Mouse (Mus musculus) neural tube, embryonic 11.5 days (tissue): ENCODE results near the gene Gpatch3. TPM values are rescaled to one million over a fixed set of nuclear protein-coding genes. Genes with fewer than 3 reads are reported as not detected.

Experiments
- ATAC-seq: fragments of 200-750 bp; cut with Nextera tagmentation; 2 replicates; pipeline ENCODE4 v1.8.0; 2017; ENCODE audit warnings: moderate number of reproducible peaks, mild to moderate bottlenecking, moderate TSS enrichment, moderate library complexity; ENCODE audit not compliant: insufficient read depth, low FRiP score, low TSS enrichment
- DNase-seq: peaks from one replicate; pipeline ENCODE4 v3.0.0-alpha.2; 2015; ENCODE audit warnings: low spot score
- H3K27ac ChIP-seq: fragments of 300-500 bp; sonication (generic); 2 replicates; pipeline ENCODE4 v1.5.1; 2014; ENCODE audit warnings: low read depth, mild to moderate bottlenecking, low read length
- H3K27me3 ChIP-seq: fragments of 300-500 bp; sonication (generic); 2 replicates; pipeline ENCODE4 v1.6.1; 2014; ENCODE audit warnings: mild to moderate bottlenecking, low read length, mixed read lengths; ENCODE audit not compliant: control insufficient read depth, insufficient read depth
- H3K36me3 ChIP-seq: fragments of 300-500 bp; sonication (generic); 2 replicates; pipeline ENCODE4 v1.6.1; 2014; ENCODE audit warnings: mild to moderate bottlenecking, low read length, moderate library complexity, mixed read lengths; ENCODE audit not compliant: control insufficient read depth, insufficient read depth
- H3K4me1 ChIP-seq: fragments of 300-500 bp; sonication (generic); 2 replicates; pipeline ENCODE4 v1.6.1; 2014; ENCODE audit warnings: low read length, mixed read lengths; ENCODE audit not compliant: control insufficient read depth, insufficient read depth
- H3K4me2 ChIP-seq: fragments of 300-500 bp; sonication (generic); 2 replicates; pipeline ENCODE4 v1.6.1; 2014; ENCODE audit warnings: low read depth, mild to moderate bottlenecking, moderate library complexity
- H3K4me3 ChIP-seq: fragments of 300-500 bp; sonication (generic); 2 replicates; pipeline ENCODE4 v1.5.1; 2014; ENCODE audit warnings: low read depth, low read length
- H3K9ac ChIP-seq: fragments of 300-500 bp; sonication (generic); 2 replicates; pipeline ENCODE4 v1.6.1; 2014; ENCODE audit warnings: mild to moderate bottlenecking, low read length
- H3K9me3 ChIP-seq: fragments of 300-500 bp; sonication (generic); 2 replicates; pipeline ENCODE4 v1.6.1; 2016; ENCODE audit warnings: low read length; ENCODE audit not compliant: control insufficient read depth
- WGBS: fragments of 180-500 bp; shearing (Covaris S2); extraction: QIAGEN DNeasy Blood & Tissue Kit; methylation state at CpG from one replicate; pipeline ENCODE4 v1.1.7; 2014; 5-methylcytosine and 5-hydroxymethylcytosine counted together
- polyA plus RNA-seq: library from polyadenylated mRNA; unstranded; fragments of >200 nt; fragmentation: Nextera tagmentation; extraction: Ambion mirVana; gene quantifications from 2 replicates; pipeline ENCODE4 v1.2.1, GENCODE M21; 2014

The Gpatch3 gene
- polyA plus RNA-seq, 1 experiment from 2014 or later: 8.5 TPM

DNA sequence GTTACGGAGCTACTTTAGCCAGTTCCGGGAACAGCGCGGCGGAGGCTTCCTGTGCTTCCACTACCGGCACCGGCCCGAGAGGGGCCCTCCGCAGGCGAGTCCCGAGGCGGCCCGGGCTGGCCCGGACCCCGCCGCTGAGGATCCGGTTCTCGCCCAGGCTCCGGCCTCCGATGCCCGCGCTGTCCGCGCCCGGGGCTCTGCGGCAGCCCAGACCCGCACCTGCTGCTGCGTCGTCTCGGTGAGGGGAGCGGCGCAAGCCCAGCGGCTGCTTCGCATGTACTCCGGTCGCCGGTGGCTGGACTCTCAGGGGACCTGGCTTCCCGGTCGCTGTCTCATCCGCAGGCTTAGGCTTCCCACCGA, 278 bp downstream of the Gpatch3 start:
- H3K9ac ChIP-seq: peak overlapping the region; percentile 68
- ATAC-seq (no peak; the same call in 1 of the 2 replicates), DNase-seq (no peak)
- no peak overlapping the region for H3K27ac ChIP-seq
- 1% methylated on average over 34 of the region's 41 CpGs for WGBS
- H3K4me3 ChIP-seq: peak overlapping the region; percentile 68
- peaks cover under 1% of the 10 kb centered on the region; the same call in 1 of the 2 replicates for H3K36me3 ChIP-seq
- H3K4me2 ChIP-seq: peak overlapping the region; percentile 77
- H3K4me1 ChIP-seq: peaks cover 9% of the 10 kb centered on the region
- H3K9me3 ChIP-seq: no peaks in the 10 kb centered on the region
- no peaks in the 10 kb centered on the region for H3K27me3 ChIP-seq

DNA sequence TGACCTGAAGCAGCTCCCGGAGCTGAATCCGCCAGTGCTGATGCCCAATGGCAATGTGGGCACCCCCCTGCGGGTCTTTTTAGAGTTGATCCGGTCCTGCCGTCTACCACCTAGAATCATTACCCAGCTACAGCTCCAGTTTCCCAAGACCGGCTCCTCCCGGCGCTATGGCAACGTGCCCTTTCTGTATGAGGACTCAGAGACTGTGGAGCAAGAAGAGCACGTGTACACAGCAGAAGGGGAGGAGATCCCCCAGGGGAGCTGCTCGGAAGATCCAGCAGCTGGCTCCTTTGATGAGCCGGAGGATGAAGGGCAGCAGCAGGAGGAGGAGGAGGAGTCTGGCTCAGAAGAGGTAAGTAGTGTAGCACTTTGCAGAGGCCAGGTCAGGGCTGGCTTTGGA, 3.4 kb downstream of the Gpatch3 start:
- Histone ChIP-seq H3K9me3 (no peaks in the 10 kb centered on the region), H3K36me3 (peaks cover 6% of the 10 kb centered on the region; the same call in 1 of the 2 replicates), H3K4me1 (peaks cover 9% of the 10 kb centered on the region), H3K4me2 (no peak overlapping the region), H3K27ac (no peak overlapping the region), H3K9ac (no peak overlapping the region), H3K4me3 (no peak overlapping the region), H3K27me3 (no peaks in the 10 kb centered on the region)
- no peak for DNase-seq
- no peak for ATAC-seq
- 72% methylated on average over 12 of the region's 12 CpGs for WGBS

DNA sequence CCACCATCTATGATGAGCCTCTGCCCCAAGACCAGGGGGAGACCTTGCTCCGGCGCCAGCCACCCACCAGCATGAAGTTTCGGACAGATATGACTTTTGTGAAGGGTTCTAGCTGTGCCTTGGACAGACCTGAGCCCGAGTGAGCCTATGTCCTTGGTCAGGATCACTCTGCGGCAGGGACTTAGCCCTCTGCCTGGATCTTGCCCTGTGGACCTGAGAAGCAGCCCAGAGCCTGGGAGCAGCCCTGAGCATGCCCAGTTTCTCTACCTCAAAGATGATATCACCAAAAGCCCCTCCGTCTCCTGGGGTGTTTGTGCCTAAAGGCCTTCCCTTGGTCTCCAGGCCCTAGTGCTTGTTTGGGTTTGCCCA, 9.1 kb downstream of the Gpatch3 start:
- Histone ChIP-seq H3K27ac (0 out of 2 replicates have a peak overlapping the region, but pooled peaks have one; percentile 21), H3K9me3 (no peaks in the 10 kb centered on the region), H3K4me2 (peak overlapping the region; percentile 93), H3K9ac (peak overlapping the region; percentile 67), H3K4me1 (peaks cover 6% of the 10 kb centered on the region), H3K36me3 (peaks cover 9% of the 10 kb centered on the region), H3K27me3 (no peaks in the 10 kb centered on the region), H3K4me3 (peak overlapping the region; percentile 83)
- DNase-seq (no peak), ATAC-seq (no peak)
- WGBS: 63% methylated on average over 6 of the region's 6 CpGs

DNA sequence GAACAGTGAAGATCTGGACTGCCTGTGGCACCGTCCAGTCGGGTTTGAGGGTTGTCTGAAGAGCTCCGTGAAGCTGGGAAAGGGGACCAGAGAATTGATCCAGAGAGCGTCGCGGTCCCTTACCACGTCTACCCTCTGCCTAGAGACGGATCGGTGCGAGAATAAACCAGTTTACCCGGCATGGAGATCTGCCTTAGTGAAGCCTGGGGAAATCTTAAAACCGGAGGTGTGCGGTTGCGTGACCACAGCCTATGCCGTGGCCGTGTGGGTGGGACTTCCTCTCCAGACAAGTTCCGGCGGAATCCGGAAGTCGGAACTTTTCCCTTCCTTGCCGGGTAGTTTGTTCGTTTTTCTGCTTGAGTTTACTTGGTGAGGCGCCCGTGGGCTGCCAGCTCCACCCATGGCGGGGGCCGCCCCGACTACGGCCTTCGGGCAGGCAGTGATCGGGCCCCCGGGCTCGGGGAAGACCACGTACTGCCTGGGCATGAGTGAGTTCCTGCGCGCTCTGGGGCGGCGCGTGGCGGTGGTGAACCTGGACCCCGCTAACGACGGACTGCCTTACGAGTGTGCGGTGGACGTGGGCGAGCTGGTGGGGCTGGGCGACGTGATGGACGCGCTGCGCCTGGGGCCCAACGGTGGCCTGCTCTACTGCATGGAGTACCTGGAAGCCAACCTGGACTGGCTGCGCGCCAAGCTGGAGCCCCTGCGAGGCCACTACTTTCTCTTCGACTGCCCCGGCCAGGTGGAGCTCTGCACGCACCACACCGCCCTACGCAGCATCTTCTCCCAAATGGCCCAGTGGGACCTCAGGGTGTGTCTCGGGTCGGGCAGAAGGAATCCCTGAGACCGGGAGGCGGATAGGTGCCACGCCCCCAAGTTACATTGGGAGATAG, 9.8 kb downstream of the Gpatch3 start, which contains the start of gene Gpn2:
Gpn2 (plus strand) TSS at position 304 of the 893 bp plus-strand sequence.
- ATAC-seq: peak; percentile 60; the same call in 1 of the 2 replicates
- 2% methylated on average over 65 of the region's 65 CpGs for WGBS
- H3K4me2 ChIP-seq: peak within 1 kb of the TSS; percentile 93
- H3K27ac ChIP-seq: 0 out of 2 replicates have a peak within 1 kb of the TSS, but pooled peaks have one; percentile 21
- peak within 1 kb of the TSS; percentile 83 for H3K4me3 ChIP-seq
- peaks cover 6% of the 10 kb centered on the region for H3K4me1 ChIP-seq
- peak within 1 kb of the TSS; percentile 67 for H3K9ac ChIP-seq
- no peaks in the 10 kb centered on the region for H3K27me3 ChIP-seq
- peak; percentile 75 for DNase-seq
- H3K36me3 ChIP-seq: peaks cover 9% of the 10 kb centered on the region
- no peaks in the 10 kb centered on the region for H3K9me3 ChIP-seq

DNA sequence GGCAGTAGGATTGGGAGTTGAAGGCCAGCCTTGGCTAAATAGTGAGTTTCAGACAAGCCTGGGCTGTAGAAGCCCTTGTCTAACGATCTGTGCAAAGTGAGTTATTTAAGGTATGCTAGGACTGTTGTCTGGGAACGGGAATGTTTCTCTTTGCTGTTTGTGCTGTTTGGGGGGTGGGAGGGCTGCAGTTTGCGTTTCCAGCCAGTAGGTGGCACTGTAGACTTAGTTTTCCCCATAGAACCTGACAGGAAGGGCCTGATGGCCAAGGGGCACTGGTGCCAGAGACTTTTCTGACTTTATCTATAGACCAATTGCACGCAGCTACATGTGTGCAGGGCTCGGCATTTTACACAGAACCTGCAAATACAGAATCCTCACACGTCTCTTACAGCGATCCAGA, 18.0 kb downstream of the Gpatch3 start:
- H3K9me3 ChIP-seq: no peaks in the 10 kb centered on the region
- H3K36me3 ChIP-seq: peaks cover 8% of the 10 kb centered on the region
- H3K27me3 ChIP-seq: no peaks in the 10 kb centered on the region
- no peak overlapping the region for H3K4me2 ChIP-seq
- DNase-seq (peak; percentile 85), ATAC-seq (no peak)
- WGBS: 34% methylated on average over 7 of the region's 7 CpGs
- H3K27ac ChIP-seq: no peak overlapping the region
- no peak overlapping the region for H3K9ac ChIP-seq
- H3K4me1 ChIP-seq: no peaks in the 10 kb centered on the region
- H3K4me3 ChIP-seq: no peak overlapping the region

DNA sequence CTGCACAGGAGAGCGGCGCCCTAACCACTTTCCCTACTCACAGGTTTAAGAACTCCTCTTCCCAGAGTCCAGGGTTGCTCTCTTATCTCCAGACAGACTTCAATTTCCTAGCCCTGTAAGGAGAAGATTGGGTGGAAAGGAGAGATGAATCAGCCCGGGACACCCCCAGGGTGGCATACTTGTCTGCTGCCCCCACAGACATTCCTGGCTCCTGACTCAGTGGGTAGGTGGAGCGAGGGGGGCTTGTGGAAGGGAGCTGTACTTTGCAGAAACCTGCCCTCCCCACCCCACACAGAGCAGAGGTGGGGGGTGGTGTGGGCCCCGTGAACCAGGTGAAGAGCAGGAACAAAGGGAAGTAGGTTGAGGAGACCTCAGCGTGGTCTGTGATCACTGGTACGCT, 21.0 kb downstream of the Gpatch3 start:
- DNase-seq: no peak
- Histone ChIP-seq H3K4me3 (no peak overlapping the region), H3K27ac (no peak overlapping the region), H3K4me2 (no peak overlapping the region), H3K9me3 (no peaks in the 10 kb centered on the region), H3K36me3 (peaks cover 2% of the 10 kb centered on the region), H3K4me1 (no peaks in the 10 kb centered on the region), H3K27me3 (peaks cover 23% of the 10 kb centered on the region), H3K9ac (no peak overlapping the region)
- WGBS: 75% methylated on average over 7 of the region's 7 CpGs
- no peak for ATAC-seq

DNA sequence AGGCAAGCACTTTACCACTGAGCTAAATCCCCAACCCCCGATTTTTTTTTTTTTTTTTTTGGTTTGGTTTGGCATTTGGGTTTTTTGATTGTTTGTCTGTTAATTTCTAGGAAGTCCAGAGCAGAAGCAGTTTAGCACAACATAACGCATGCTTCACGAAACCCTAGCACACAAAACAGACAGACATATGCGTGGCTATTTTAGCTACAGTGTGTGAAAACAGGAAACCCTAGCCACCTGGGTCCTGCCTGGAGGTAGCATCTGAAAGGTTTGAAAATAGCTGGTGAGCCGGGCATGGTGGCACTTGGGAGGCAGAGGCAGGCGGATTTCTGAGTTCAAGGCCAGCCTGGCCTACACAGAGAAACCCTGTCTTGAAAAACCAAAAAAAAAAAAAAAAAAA, 21.5 kb downstream of the Gpatch3 start:
- Histone ChIP-seq H3K4me3 (no peak overlapping the region), H3K27me3 (peaks cover 24% of the 10 kb centered on the region), H3K4me2 (no peak overlapping the region), H3K9me3 (no peaks in the 10 kb centered on the region), H3K9ac (no peak overlapping the region), H3K4me1 (no peaks in the 10 kb centered on the region), H3K27ac (no peak overlapping the region), H3K36me3 (no peaks in the 10 kb centered on the region)
- 85% methylated on average over 6 of the region's 6 CpGs for WGBS
- DNase-seq: no peak
- no peak for ATAC-seq

DNA sequence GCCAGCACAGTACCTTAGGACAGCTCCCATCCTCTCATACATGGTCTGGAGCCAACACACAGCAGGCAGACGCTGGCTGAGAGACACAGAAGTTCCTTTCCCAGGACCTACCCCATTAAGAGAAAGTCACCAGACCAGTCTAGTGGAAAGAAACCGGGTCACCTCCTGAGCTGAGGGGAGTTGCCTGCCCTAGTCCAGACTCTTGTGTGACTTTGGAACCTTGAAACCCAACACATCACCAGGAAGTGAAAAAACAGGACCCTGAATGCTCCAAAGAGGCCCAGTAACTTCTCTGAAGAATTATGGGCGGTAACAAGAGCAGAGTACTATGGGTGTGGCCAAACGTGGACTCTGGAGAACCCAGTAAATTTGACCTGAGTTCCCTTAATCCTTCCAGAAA, 24.1 kb downstream of the Gpatch3 start:
- Histone ChIP-seq H3K27ac (no peak overlapping the region), H3K4me1 (no peaks in the 10 kb centered on the region), H3K4me3 (no peak overlapping the region), H3K36me3 (no peaks in the 10 kb centered on the region), H3K9ac (no peak overlapping the region), H3K27me3 (peaks cover 40% of the 10 kb centered on the region), H3K4me2 (no peak overlapping the region), H3K9me3 (no peaks in the 10 kb centered on the region)
- WGBS: 51% methylated on average over 4 of the region's 4 CpGs
- DNase-seq (no peak), ATAC-seq (no peak)

DNA sequence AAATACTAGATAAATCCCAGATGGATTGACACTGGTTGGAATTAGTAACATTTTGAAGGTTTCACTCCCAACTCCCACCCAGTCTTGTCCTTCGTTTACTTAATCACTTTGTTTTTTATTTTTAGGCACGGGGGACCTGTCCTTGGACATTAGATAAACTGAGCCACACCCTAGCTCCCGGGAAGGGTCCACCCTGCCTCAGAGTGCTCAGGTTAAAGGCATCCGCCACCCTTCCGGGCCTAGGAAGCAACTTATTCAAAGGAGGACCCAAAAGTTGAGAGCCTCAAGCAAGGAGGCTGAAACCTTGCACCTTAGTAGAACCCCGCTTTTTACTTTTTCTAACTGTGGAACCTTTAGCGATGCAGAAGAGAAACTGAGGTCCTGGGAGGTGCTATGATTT, 24.6 kb downstream of the Gpatch3 start:
- H3K4me2 ChIP-seq: peak overlapping the region; percentile 72
- H3K9ac ChIP-seq: peak overlapping the region; percentile 40; the same call in 1 of the 2 replicates
- WGBS: 28% methylated on average over 7 of the region's 7 CpGs
- H3K9me3 ChIP-seq: no peaks in the 10 kb centered on the region
- no peak overlapping the region for H3K27ac ChIP-seq
- ATAC-seq (no peak), DNase-seq (no peak)
- peaks cover 40% of the 10 kb centered on the region for H3K27me3 ChIP-seq
- H3K36me3 ChIP-seq: no peaks in the 10 kb centered on the region
- peak overlapping the region; percentile 41 for H3K4me3 ChIP-seq
- H3K4me1 ChIP-seq: no peaks in the 10 kb centered on the region
